Mouse (Mus musculus): ENCODE data around the gene Elmo3.

DNA sequence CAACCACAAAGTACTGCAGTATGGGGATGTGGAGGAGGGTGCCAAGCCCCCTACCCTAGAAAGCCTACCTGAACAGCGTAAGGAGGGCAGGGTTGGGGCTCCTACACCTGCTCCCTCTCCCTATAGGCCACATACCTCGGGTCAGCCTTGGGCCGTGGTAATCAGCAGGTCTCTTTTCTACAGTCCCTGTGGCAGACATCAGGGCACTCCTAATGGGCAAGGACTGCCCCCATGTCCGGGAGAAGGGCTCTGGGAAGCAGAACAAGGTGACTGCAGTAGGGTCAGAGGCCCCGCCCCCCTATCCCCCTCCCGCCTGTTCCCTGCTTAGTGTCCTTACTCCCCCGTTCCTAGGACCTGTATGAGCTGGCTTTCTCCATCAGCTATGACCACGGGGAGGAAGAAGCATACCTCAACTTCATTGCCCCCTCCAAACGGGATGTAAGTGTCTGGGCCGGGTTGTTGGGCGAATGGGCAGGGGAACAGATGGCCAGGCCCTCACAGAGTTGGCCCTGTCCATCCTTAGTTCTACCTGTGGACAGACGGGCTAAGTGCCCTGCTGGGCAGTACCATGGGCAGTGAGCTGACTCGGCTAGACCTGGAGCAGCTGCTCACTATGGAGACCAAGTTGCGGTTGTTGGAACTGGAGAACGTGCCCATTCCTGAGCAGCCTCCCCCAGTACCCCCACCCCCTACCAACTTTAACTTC is 3.9 kb downstream of the Elmo3 start:
- TF ChIP-seq EP300 (optimal IDR thresholded peaks at IDR 0.05) (no peak), CTCF (IDR thresholded peaks at IDR 0.05; ENCODE audit: low read depth) (no peak)

All from stomach, postnatal 0 days (tissue).